Mouse (Mus musculus): ENCODE results near the gene Aldh3a1. TPM values are rescaled to one million over a fixed set of nuclear protein-coding genes. Genes with fewer than 3 reads are reported as not detected.

The Aldh3a1 gene
- not detected in 2 replicates for polyA plus RNA-seq (2015; fragmentation: Nextera tagmentation; extraction: Ambion mirVana)

DNA sequence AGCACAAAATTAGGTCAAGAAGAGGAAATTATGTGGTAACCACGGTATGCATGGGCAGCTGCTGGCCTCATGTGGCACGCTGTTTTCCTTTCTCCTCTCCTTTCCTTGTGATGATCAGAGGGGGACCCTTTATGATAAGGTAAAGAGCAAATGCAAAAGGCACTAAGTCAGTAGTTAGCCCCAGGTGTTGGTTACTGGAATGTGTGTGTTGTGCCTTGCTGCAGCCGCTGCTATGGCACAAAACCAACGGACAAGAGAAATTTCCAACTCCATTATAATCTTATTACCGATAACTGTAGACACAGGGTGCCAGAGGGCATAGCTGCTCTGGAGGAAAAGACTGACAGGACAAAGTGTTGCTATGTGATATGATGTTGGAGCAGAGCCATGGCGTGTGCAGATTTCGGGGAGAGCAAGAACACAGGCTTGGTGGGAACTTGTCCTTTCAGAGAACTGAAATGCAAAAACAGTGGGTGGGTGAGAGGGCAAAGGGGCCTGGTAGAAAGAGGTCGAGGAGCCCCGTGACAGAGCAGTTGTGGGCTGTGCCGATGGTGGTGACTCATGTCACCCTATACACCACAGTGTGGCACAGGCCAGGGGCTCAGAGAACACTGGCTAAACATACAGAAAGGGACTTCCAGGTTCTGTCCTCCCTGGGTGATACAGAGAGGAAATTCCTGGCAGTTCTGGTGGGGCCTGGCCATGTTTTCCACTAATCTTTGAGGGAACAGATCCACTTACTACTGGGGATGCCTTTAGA is at the start of gene Aldh3a1:
Gene Aldh3a1 (plus strand): TSS at position 51 of the 760 bp plus-strand sequence.
- H3K9me3 ChIP-seq (replicated peaks; ENCODE audit: low read length) = no peaks in the 10 kb centered on the region

DNA sequence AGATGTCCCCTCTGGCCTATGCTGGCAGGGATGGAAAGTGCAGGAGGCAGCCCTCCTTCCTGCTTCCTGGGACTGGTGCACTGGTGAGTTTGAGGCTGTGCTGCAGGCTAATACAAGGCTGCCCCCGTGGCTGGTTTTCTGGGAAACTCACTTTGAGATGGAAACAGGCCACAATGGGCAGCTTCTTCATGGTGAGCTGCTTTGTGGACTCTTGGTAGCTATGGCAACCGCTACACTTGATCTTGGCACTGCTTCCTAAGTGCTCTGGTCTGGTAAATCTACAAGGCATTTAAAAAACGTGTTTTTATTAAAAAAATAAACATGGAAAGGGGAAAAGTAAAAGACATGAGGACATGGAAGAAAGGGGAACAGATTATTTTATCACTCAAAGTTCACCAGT is 49.2 kb upstream of the Aldh3a1 start:
- no peak for TF ChIP-seq CTCF (IDR thresholded peaks at IDR 0.05; ENCODE audit: low read depth)
- Histone ChIP-seq H3K4me1 (replicated peaks; ENCODE audit: insufficient read depth, low read length) (no peaks in the 10 kb centered on the region), H3K9ac (ENCODE audit: low read depth, low read length) (no peak overlapping the region), H3K4me2 (ENCODE audit: low read length) (no peak overlapping the region), H3K36me3 (ENCODE audit: insufficient read depth, low read length) (peaks cover 96% of the 10 kb centered on the region), H3K4me3 (replicated peaks; ENCODE audit: low read depth, low read length) (no peak overlapping the region), H3K9me3 (replicated peaks; ENCODE audit: low read length) (no peaks in the 10 kb centered on the region), H3K27ac (no peak overlapping the region), H3K27me3 (ENCODE audit: insufficient read depth, low read length) (no peaks in the 10 kb centered on the region)
- ATAC-seq (replicated peaks; ENCODE audit: low FRiP score, low read depth) = no peak
- 80% methylated on average over 3 of the region's 3 CpGs for WGBS
- DNase-seq (ENCODE audit: low spot score) = no peak

More for the DNA sequence above, at the start of gene Aldh3a1:
- no peak for ATAC-seq (replicated peaks; ENCODE audit: low FRiP score, low read depth)
- H3K27me3 ChIP-seq (ENCODE audit: insufficient read depth, low read length) = no peaks in the 10 kb centered on the region
- no peaks in the 10 kb centered on the region for H3K36me3 ChIP-seq (ENCODE audit: insufficient read depth, low read length)
- H3K4me3 ChIP-seq (replicated peaks; ENCODE audit: low read depth, low read length) = no peak within 1 kb of the TSS
- no peak for DNase-seq (ENCODE audit: low spot score)
- H3K9ac ChIP-seq (ENCODE audit: low read depth, low read length) = no peak within 1 kb of the TSS
- TF ChIP-seq CTCF (IDR thresholded peaks at IDR 0.05; ENCODE audit: low read depth) = no peak
- H3K27ac ChIP-seq = no peak within 1 kb of the TSS
- WGBS = 56% methylated on average over 10 of the region's 10 CpGs
- H3K4me1 ChIP-seq (replicated peaks; ENCODE audit: insufficient read depth, low read length) = no peaks in the 10 kb centered on the region
- no peak within 1 kb of the TSS for H3K4me2 ChIP-seq (ENCODE audit: low read length)

DNA sequence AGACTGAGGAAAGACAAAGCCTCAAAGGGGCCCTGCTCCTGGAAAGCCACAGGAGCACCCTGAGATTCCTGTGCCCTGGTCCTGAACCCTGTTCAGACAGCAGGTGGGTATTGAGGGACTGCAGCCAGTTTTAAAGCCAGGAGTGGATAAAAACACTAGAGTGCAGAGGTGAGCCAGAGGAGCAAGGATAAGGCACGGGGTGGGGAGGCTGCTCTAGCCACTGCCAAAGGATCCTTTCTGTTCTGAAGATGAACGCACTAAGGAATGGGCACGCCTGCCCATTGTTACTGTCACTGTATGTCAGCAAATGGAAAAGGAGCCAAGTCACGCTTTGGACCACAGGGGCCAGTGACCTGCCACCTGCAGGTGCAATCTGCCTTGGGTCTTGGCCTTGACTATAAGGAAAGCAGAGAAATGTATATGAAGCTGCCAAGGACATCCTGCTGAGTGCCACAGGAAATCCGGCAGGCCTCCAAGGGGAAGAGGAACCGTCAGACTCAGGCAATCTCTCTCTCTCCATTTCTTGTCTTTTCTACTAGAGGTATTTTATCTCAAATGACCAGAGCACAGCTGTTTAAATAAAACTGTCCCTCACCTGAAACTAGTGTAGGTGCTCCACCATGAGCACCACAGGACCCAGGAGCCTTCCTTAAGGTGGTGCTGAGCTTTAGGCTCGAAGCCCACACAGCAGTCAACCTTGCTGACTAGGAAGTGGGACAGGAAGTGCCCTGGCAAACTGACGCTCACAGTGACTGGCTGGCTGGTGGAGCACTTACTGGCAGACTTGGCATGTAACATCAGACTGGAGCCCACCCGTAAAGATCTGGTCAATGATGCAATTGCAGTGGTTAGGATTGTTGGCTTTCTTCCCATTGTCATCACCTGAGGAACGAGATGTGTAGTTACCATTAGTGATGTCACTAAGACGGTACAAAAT is 47.3 kb upstream of the Aldh3a1 start:
- DNase-seq (ENCODE audit: low spot score) = no peak
- no peak for TF ChIP-seq CTCF (IDR thresholded peaks at IDR 0.05; ENCODE audit: low read depth)
- H3K4me2 ChIP-seq (ENCODE audit: low read length) = no peak overlapping the region
- H3K36me3 ChIP-seq (ENCODE audit: insufficient read depth, low read length) = peaks cover 92% of the 10 kb centered on the region
- no peak overlapping the region for H3K9ac ChIP-seq (ENCODE audit: low read depth, low read length)
- no peaks in the 10 kb centered on the region for H3K27me3 ChIP-seq (ENCODE audit: insufficient read depth, low read length)
- ATAC-seq (replicated peaks; ENCODE audit: low FRiP score, low read depth) = no peak
- no peak overlapping the region for H3K4me3 ChIP-seq (replicated peaks; ENCODE audit: low read depth, low read length)
- H3K4me1 ChIP-seq (replicated peaks; ENCODE audit: insufficient read depth, low read length) = no peaks in the 10 kb centered on the region
- 72% methylated on average over 11 of the region's 11 CpGs for WGBS
- H3K9me3 ChIP-seq (replicated peaks; ENCODE audit: low read length) = no peaks in the 10 kb centered on the region
- H3K27ac ChIP-seq = no peak overlapping the region

- no peak for TF ChIP-seq CTCF (IDR thresholded peaks at IDR 0.05; ENCODE audit: low read depth)
- WGBS = 92% methylated on average over 13 of the region's 13 CpGs
- H3K4me2 ChIP-seq (ENCODE audit: low read length) = no peak overlapping the region
- H3K4me3 ChIP-seq (replicated peaks; ENCODE audit: low read depth, low read length) = no peak overlapping the region
- no peaks in the 10 kb centered on the region for H3K9me3 ChIP-seq (replicated peaks; ENCODE audit: low read length)
- DNase-seq (ENCODE audit: low spot score) (no peak), ATAC-seq (replicated peaks; ENCODE audit: low FRiP score, low read depth) (no peak)
- no peak overlapping the region for H3K9ac ChIP-seq (ENCODE audit: low read depth, low read length)
- no peak overlapping the region for H3K27ac ChIP-seq
- H3K36me3 ChIP-seq (ENCODE audit: insufficient read depth, low read length) = peaks cover 89% of the 10 kb centered on the region
- H3K27me3 ChIP-seq (ENCODE audit: insufficient read depth, low read length) = no peaks in the 10 kb centered on the region
- no peaks in the 10 kb centered on the region for H3K4me1 ChIP-seq (replicated peaks; ENCODE audit: insufficient read depth, low read length)
Measured at GRCm38 (mm10) chr11:61161121-61161520, 46.2 kb upstream of the Aldh3a1 start.

DNA sequence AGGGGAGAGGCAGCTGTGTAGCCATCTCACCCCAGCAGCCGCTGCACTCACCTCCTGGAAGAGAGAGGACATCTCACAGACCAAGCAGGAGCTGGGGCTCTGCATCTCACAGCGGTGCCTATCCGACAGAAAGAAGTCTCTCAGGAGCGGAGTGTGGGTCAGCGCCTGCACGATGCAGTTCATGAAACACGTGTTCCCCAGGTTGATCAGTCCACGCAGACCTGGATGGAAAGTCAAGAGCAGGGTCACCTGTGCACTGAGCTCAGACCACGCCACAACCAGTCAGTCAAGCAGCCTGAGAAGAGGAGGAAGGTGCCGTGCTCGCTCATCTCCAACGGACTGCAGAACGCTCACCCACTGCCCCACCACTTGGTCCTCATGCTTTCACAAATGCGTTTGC is 44.6 kb upstream of the Aldh3a1 start:
- no peak for ATAC-seq (replicated peaks; ENCODE audit: low FRiP score, low read depth)
- DNase-seq (ENCODE audit: low spot score) = no peak

GRCm38 (mm10) chr11:61163341-61163740 is 44.0 kb upstream of the Aldh3a1 start:
- TF ChIP-seq CTCF (IDR thresholded peaks at IDR 0.05; ENCODE audit: low read depth) = no peak
- WGBS = 83% methylated on average over 3 of the region's 3 CpGs
- H3K9ac ChIP-seq (ENCODE audit: low read depth, low read length) = no peak overlapping the region
- no peak overlapping the region for H3K27ac ChIP-seq
- H3K36me3 ChIP-seq (ENCODE audit: insufficient read depth, low read length) = peaks cover 86% of the 10 kb centered on the region
- no peak overlapping the region for H3K4me3 ChIP-seq (replicated peaks; ENCODE audit: low read depth, low read length)
- H3K4me1 ChIP-seq (replicated peaks; ENCODE audit: insufficient read depth, low read length) = no peaks in the 10 kb centered on the region
- DNase-seq (ENCODE audit: low spot score) (no peak), ATAC-seq (replicated peaks; ENCODE audit: low FRiP score, low read depth) (no peak)
- no peaks in the 10 kb centered on the region for H3K27me3 ChIP-seq (ENCODE audit: insufficient read depth, low read length)
- no peaks in the 10 kb centered on the region for H3K9me3 ChIP-seq (replicated peaks; ENCODE audit: low read length)
- H3K4me2 ChIP-seq (ENCODE audit: low read length) = no peak overlapping the region

More for the DNA sequence above, 44.6 kb upstream of the Aldh3a1 start:
- 93% methylated on average over 14 of the region's 14 CpGs for WGBS
- Histone ChIP-seq H3K27me3 (ENCODE audit: insufficient read depth, low read length) (no peaks in the 10 kb centered on the region), H3K9me3 (replicated peaks; ENCODE audit: low read length) (no peaks in the 10 kb centered on the region), H3K4me1 (replicated peaks; ENCODE audit: insufficient read depth, low read length) (no peaks in the 10 kb centered on the region), H3K36me3 (ENCODE audit: insufficient read depth, low read length) (peaks cover 88% of the 10 kb centered on the region), H3K9ac (ENCODE audit: low read depth, low read length) (no peak overlapping the region), H3K4me2 (ENCODE audit: low read length) (no peak overlapping the region), H3K4me3 (replicated peaks; ENCODE audit: low read depth, low read length) (no peak overlapping the region), H3K27ac (no peak overlapping the region)
- TF ChIP-seq CTCF (IDR thresholded peaks at IDR 0.05; ENCODE audit: low read depth) = no peak
